Mouse (Mus musculus): ENCODE data around the gene Btbd35f14.
"Not testable (repeated sequence)": the region's sequence is repeated elsewhere in the genome, so short reads cannot be mapped to it uniquely, and the experiment has no call there.

Btbd35f14 gene

DNA sequence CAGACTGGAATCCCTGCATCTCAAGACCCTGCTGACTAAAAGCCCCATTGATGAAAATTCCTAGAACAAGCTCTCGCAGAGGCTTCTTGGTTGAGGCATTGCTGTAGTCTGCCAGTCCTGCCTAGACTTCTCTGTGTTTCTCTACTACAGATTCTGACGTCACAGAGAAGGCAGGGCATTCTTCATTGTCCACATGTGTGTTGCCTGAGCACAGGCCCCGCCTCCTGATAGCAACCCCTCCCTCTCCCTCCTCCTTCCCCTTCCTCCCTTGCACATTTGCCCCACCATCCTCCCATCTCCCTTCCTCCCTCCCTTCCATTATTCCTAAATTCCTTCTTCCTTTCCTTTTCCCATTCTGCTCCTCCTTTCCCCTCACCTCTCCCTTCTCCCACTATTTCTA is at the start of gene Btbd35f14:
Gene Btbd35f14, minus strand, starts transcription at position 101 of the 400 bp plus-strand sequence.
- not testable (repeated sequence) for DNase-seq (ENCODE audit: low read depth, low spot score)

DNA sequence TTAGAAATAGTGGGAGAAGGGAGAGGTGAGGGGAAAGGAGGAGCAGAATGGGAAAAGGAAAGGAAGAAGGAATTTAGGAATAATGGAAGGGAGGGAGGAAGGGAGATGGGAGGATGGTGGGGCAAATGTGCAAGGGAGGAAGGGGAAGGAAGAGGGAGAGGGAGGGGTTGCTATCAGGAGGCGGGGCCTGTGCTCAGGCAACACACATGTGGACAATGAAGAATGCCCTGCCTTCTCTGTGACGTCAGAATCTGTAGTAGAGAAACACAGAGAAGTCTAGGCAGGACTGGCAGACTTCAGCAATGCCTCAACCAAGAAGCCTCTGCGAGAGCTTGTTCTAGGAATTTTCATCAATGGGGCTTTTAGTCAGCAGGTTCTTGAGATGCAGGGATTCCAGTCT is 45.3 kb downstream of the Btbd35f14 start, which contains the start of gene Btbd35f13:
Gene Btbd35f13, plus strand, starts transcription at position 301 of the 400 bp plus-strand sequence.
- DNase-seq (ENCODE audit: low read depth, low spot score): not testable (repeated sequence)
